Mouse (Mus musculus): ENCODE measurements around the gene Uggt1. TPM values are rescaled to one million over a fixed set of nuclear protein-coding genes. Genes with fewer than 3 reads are reported as not detected.
A peak's percentile ranks its signal among the peaks of the same experiment; 100 is the strongest.

Gene Uggt1
- total and polyA plus RNA-seq, 2 experiments from 2014 or later: 16.0 to 26.7 TPM

DNA sequence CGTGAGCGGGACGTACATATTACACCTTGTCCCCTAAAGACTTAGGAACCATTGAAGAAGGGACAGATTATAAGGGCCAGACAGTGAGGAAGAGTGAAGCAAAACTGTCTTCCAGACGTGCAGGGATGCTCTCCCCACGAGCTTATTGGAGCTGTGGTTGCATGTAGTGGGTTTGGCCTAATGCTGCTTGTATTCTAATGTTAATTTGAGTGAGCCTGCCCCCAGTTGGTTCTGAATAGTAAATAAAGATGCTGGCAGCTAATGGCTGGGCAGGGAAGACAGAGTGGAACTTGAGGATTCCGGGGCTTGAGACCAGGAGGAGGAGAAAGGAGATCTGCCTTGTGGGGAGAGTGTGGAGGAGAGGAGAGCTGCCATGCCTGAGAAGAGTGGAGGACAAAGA, 2.2 kb upstream of the Uggt1 start:
- H3K4me3 ChIP-seq (ENCODE audit: low read depth, low read length): no peak overlapping the region
- no peak overlapping the region for H3K9ac ChIP-seq (replicated peaks; ENCODE audit: low read depth, low read length)
- no peak for DNase-seq (ENCODE audit: low spot score)
- TF ChIP-seq CTCF (IDR thresholded peaks at IDR 0.05; ENCODE audit: low read depth) (no peak), EP300 (IDR thresholded peaks at IDR 0.05; ENCODE audit: low read depth) (no peak)
- no peaks in the 10 kb centered on the region for H3K36me3 ChIP-seq (replicated peaks; ENCODE audit: control insufficient read depth, insufficient read depth, low read length)
- ATAC-seq (ENCODE audit: insufficient read depth, low read depth): no peak
- H3K4me2 ChIP-seq (ENCODE audit: low read depth, low read length): no peak overlapping the region
- 58% methylated on average over 6 of the region's 6 CpGs for WGBS
- H3K27me3 ChIP-seq (ENCODE audit: control insufficient read depth, insufficient read depth, low read length): no peaks in the 10 kb centered on the region
- 0 out of 2 replicates have a peak, but pooled peaks cover 4% of the 10 kb centered on the region for H3K4me1 ChIP-seq (ENCODE audit: control insufficient read depth, insufficient read depth)
- H3K27ac ChIP-seq (ENCODE audit: low read depth): no peak overlapping the region
- no peaks in the 10 kb centered on the region for H3K9me3 ChIP-seq (replicated peaks; ENCODE audit: control insufficient read depth, low read length)

DNA sequence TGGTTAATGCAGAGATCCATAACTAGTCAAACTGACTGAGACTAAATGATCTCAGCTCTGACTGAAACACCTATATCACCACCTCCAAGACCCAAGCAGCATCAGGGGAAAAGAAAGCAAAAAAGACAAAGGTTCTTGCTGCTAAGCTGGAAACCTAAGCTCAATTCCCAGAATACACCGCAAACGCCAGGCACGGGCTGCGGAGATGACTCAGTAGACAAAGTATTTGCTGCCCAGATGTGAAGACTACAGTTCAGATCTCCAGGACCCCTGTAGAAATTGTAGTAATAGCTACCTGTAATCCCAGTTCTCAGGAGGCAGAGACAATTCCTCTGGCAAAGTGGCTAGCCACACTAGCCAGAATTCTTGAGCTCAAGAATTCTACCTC, 302 bp upstream of the Uggt1 start:
- Histone ChIP-seq H3K27ac (ENCODE audit: low read depth) (no peak overlapping the region; the same call in 1 of the 2 replicates), H3K9me3 (replicated peaks; ENCODE audit: control insufficient read depth, low read length) (no peaks in the 10 kb centered on the region), H3K9ac (replicated peaks; ENCODE audit: low read depth, low read length) (no peak overlapping the region), H3K4me3 (ENCODE audit: low read depth, low read length) (peak overlapping the region; percentile 67; the same call in 1 of the 2 replicates), H3K4me1 (ENCODE audit: control insufficient read depth, insufficient read depth) (0 out of 2 replicates have a peak, but pooled peaks cover 4% of the 10 kb centered on the region), H3K4me2 (ENCODE audit: low read depth, low read length) (peak overlapping the region; percentile 82; the same call in 1 of the 2 replicates), H3K27me3 (ENCODE audit: control insufficient read depth, insufficient read depth, low read length) (no peaks in the 10 kb centered on the region), H3K36me3 (replicated peaks; ENCODE audit: control insufficient read depth, insufficient read depth, low read length) (no peaks in the 10 kb centered on the region)
- no peak for TF ChIP-seq EP300 (IDR thresholded peaks at IDR 0.05; ENCODE audit: low read depth)
- TF ChIP-seq CTCF (IDR thresholded peaks at IDR 0.05; ENCODE audit: low read depth): no peak
- WGBS: 81% methylated on average over 4 of the region's 4 CpGs
- no peak for ATAC-seq (ENCODE audit: insufficient read depth, low read depth)
- DNase-seq (ENCODE audit: low spot score): no peak

DNA sequence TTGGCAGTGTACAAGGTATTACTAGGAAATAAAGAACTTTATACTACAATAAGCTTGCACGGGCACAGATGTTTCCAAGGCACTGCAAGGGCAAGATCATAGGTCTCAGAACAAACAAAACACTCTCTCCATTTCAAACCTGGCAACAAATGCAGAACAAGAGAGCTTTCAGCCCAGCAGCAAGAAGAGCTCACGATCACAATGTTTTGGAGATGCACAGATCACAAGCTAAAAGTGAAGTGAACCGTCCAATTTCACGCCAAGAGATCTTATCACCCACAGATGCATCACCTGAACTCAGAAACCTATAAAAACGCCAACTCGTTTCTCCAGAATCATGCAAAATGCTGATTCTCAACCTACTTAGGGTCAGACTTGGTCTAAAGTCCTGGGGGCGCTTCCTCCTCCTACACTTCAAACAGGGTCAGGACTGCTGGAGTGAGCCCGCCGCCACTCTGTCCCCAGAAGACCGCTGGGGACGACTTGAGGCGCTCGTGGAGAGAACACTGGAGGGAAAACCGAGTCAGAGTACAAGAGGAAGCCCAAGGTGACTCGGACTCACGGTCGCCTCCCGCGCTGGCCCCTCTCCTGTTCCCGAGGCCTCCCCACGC, 968 bp downstream of the Uggt1 start:
- WGBS: 4% methylated on average over 17 of the region's 21 CpGs
- H3K4me3 ChIP-seq (ENCODE audit: low read depth, low read length): peak overlapping the region; percentile 67
- peak overlapping the region; percentile 75 for H3K9ac ChIP-seq (replicated peaks; ENCODE audit: low read depth, low read length)
- H3K4me2 ChIP-seq (ENCODE audit: low read depth, low read length): peak overlapping the region; percentile 82
- H3K9me3 ChIP-seq (replicated peaks; ENCODE audit: control insufficient read depth, low read length): no peaks in the 10 kb centered on the region
- ATAC-seq (ENCODE audit: insufficient read depth, low read depth): peak; percentile 18
- no peaks in the 10 kb centered on the region for H3K27me3 ChIP-seq (ENCODE audit: control insufficient read depth, insufficient read depth, low read length)
- H3K4me1 ChIP-seq (ENCODE audit: control insufficient read depth, insufficient read depth): 0 out of 2 replicates have a peak, but pooled peaks cover 4% of the 10 kb centered on the region
- TF ChIP-seq CTCF (IDR thresholded peaks at IDR 0.05; ENCODE audit: low read depth) (no peak), EP300 (IDR thresholded peaks at IDR 0.05; ENCODE audit: low read depth) (no peak)
- H3K27ac ChIP-seq (ENCODE audit: low read depth): peak overlapping the region; percentile 70
- no peaks in the 10 kb centered on the region for H3K36me3 ChIP-seq (replicated peaks; ENCODE audit: control insufficient read depth, insufficient read depth, low read length)
- no peak for DNase-seq (ENCODE audit: low spot score)

DNA sequence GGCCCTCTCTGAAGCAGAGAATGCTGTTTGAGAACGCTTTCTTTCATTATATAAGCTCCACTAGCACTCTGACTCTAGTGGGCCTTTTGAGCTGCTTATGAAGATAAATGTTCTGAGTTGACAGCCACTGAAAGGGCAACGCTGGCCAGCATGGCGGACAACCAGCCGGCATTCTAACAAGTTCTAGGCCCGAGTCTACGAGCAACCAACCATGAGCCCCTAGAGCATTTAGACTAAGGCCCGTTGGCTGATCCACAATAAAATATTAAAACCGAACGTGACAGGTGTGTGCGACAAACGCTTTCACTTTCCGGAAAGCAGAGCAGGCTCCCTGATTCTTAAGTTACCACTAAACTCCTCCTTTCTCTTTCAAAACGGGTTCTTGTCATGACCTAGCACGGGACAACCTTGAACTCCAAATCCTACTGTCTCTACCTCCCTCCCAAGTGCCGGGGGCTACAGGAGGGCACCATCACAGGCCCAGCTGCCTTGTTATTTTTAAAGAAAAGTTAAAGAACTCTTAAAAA, 2.6 kb downstream of the Uggt1 start:
- Histone ChIP-seq H3K4me1 (ENCODE audit: control insufficient read depth, insufficient read depth) (0 out of 2 replicates have a peak, but pooled peaks cover 4% of the 10 kb centered on the region), H3K4me3 (ENCODE audit: low read depth, low read length) (no peak overlapping the region), H3K27ac (ENCODE audit: low read depth) (no peak overlapping the region), H3K9ac (replicated peaks; ENCODE audit: low read depth, low read length) (no peak overlapping the region), H3K9me3 (replicated peaks; ENCODE audit: control insufficient read depth, low read length) (no peaks in the 10 kb centered on the region), H3K27me3 (ENCODE audit: control insufficient read depth, insufficient read depth, low read length) (no peaks in the 10 kb centered on the region), H3K36me3 (replicated peaks; ENCODE audit: control insufficient read depth, insufficient read depth, low read length) (no peaks in the 10 kb centered on the region), H3K4me2 (ENCODE audit: low read depth, low read length) (no peak overlapping the region)
- 88% methylated on average over 15 of the region's 15 CpGs for WGBS
- TF ChIP-seq CTCF (IDR thresholded peaks at IDR 0.05; ENCODE audit: low read depth) (no peak), EP300 (IDR thresholded peaks at IDR 0.05; ENCODE audit: low read depth) (no peak)
- DNase-seq (ENCODE audit: low spot score) (no peak), ATAC-seq (ENCODE audit: insufficient read depth, low read depth) (no peak)

DNA sequence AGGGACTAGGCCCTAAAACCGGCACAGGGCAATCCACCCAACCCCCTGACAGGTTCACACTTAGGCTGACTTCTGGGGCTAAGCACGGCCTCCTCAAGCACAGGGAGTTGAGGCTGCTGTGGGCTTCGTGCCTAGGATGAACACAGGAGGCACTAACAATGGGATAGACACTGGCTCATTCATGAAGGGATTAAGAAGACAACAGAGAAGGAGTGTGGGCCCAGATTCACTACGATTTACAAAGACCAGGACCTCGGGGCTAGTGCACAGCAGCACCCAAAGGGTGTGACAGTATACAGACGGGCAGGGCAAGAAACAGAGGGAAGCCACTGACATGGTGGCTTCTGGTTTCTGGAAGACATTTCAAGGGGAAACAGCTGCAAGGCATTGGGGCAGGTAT, 4.3 kb downstream of the Uggt1 start:
- no peak overlapping the region for H3K4me2 ChIP-seq (ENCODE audit: low read depth, low read length)
- H3K9ac ChIP-seq (replicated peaks; ENCODE audit: low read depth, low read length): no peak overlapping the region
- no peak for DNase-seq (ENCODE audit: low spot score)
- 82% methylated on average over 6 of the region's 6 CpGs for WGBS
- no peak overlapping the region for H3K27ac ChIP-seq (ENCODE audit: low read depth)
- no peaks in the 10 kb centered on the region for H3K27me3 ChIP-seq (ENCODE audit: control insufficient read depth, insufficient read depth, low read length)
- no peaks in the 10 kb centered on the region for H3K9me3 ChIP-seq (replicated peaks; ENCODE audit: control insufficient read depth, low read length)
- H3K36me3 ChIP-seq (replicated peaks; ENCODE audit: control insufficient read depth, insufficient read depth, low read length): no peaks in the 10 kb centered on the region
- TF ChIP-seq EP300 (IDR thresholded peaks at IDR 0.05; ENCODE audit: low read depth) (no peak), CTCF (IDR thresholded peaks at IDR 0.05; ENCODE audit: low read depth) (no peak)
- no peak for ATAC-seq (ENCODE audit: insufficient read depth, low read depth)
- H3K4me1 ChIP-seq (ENCODE audit: control insufficient read depth, insufficient read depth): 0 out of 2 replicates have a peak, but pooled peaks cover 4% of the 10 kb centered on the region
- no peak overlapping the region for H3K4me3 ChIP-seq (ENCODE audit: low read depth, low read length)

Data from heart, postnatal 0 days (tissue).